Mouse (Mus musculus): Measurements from ENCODE around the gene Pip4k2b.

The Pip4k2b gene

DNA sequence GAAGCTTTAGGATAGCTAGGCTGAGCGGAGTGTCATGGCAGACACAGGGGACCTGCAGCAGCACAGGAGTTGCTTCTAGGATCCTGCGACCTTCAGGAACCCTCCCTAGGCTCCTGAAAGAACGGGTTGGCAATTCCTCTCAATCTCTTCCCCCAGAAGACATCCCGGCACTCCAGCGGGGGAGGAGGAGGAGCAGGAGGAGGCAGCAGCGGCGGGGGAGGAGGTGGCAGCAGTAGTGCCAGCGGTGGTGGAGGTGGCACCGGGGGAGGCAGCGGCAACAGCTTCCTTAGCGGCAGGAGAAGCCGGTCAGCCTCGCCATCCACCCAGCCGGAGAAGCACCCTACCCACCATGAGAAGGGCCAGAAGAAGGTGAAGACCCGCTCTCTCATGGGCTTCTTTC lies 75.2 kb downstream of the Pip4k2b start:
- DNase-seq (ENCODE audit: low read depth in 2 of 2, low spot score in 2 of 2): no peak

DNA sequence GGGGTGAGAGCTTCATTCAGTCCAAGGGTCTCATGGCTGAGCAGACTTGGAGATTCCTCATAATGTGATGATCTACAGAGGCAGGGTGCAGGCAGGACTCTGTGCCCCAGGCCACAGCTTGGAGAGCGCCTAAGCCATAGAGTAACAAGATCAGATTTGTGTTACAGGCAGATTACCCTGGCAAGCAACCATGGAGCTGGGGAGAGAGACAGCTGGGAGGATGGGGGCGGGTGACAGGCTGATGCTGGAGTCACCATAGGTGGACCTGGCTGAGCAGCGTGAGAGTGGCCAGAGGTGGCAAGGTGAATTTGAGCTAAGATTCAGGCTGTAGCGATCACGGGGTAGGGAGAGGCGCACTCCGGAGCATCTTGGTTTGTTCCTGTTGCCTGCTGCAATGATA lies 76.3 kb downstream of the Pip4k2b start:
- no peak for DNase-seq (ENCODE audit: low read depth in 2 of 2, low spot score in 2 of 2)

DNA sequence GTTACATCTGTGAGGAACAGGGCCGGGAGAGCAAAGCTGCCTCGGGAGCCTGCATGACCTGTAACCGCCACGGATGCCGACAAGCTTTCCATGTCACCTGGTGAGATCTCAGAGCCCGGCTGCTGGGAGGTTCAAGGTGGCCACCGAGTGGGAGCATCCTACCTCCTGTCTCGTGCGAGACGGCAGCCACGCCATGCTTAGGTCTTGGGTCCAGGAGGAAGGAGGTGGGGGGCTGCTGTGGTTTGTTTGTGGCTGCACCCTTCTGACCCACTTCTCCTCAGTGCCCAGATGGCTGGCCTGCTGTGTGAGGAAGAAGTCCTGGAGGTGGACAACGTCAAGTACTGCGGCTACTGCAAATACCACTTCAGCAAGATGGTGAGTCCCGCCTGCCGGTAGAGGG lies 77.7 kb downstream of the Pip4k2b start:
- DNase-seq (ENCODE audit: low read depth in 2 of 2, low spot score in 2 of 2): no peak

DNA sequence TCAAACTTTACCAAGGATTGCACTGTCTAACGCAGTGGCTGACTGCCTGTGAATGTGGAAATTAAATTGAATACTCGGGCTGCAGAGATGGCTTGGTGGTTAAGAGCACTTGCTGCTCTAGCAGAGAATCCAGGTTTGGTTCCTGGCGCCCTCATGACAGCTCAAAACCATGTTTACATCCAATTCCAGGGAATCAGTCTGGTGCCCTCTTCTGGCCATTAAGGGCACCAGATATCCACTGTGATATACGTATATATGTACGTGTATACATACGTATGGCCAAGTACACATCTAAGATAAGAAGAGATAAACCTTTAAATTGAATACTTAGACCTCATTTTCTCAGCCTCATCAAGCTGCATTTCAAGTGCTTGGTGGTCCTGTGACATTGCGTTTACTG lies 78.3 kb downstream of the Pip4k2b start:
- no peak for DNase-seq (ENCODE audit: low read depth in 2 of 2, low spot score in 2 of 2)

DNA sequence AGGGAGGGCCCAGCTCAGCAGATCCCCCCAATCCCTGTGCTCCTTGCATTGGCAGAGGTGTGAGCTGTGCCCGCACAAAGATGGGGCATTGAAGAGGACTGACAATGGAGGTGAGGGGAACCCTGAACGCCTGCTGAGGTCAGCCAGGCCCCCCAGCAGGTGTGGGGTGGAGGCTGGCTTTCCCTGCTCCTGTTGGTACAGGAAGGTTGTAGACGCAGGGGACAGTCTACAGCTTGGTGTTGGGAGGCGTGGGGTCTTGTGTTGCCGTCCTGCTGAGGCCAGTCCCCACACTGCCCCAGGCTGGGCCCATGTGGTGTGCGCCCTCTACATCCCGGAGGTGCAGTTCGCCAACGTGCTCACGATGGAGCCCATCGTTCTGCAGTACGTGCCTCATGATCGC lies 79.1 kb downstream of the Pip4k2b start:
- no peak for DNase-seq (ENCODE audit: low read depth in 2 of 2, low spot score in 2 of 2)

All from CD8-positive naive resting alpha-beta T cell, adult 2 months (primary cell).